Mouse (Mus musculus): ENCODE measurements around the gene Clta.

- no peak for TF ChIP-seq POLR2AphosphoS2 (IDR thresholded peaks at IDR 0.05; ENCODE audit: insufficient read length, low read depth)
- no peak for TF ChIP-seq POLR2A (IDR thresholded peaks at IDR 0.05; ENCODE audit: insufficient read length, low read depth)
- no peak for TF ChIP-seq CEBPB (IDR thresholded peaks at IDR 0.05; ENCODE audit: insufficient read depth, poor library complexity, severe bottlenecking)
- TF ChIP-seq MYOD1 (IDR thresholded peaks at IDR 0.05; ENCODE audit: control insufficient read depth in 1 of 3, insufficient read length in 2 of 3, low read depth in 2 of 3), result no peak
Observed at GRCm38 (mm10) chr4:43981251-43981650, 23.0 kb upstream of the Clta start.
